Comparison of ENCODE assay signal across 8 mouse cellular contexts in genomic region chr4:40238483-40239408, GRCm38 (mm10). TPM values are rescaled to one million over a fixed set of nuclear protein-coding genes. Genes with fewer than 3 reads are reported as not detected.
DNase-seq lines count a peak whose midpoint lies in the region; ATAC-seq and TF ChIP-seq lines count a peak whose summit lies in the region.

No protein-coding gene starts in this region.

- 1% methylated on average over 17 of the region's 17 CpGs for WGBS in forebrain, embryonic 15.5 days
- 2% methylated on average over 17 of the region's 17 CpGs for WGBS in hindbrain, embryonic 11.5 days
- under 1% methylated on average over 17 of the region's 17 CpGs for whole genome bisulfite sequencing in limb, embryonic 14.5 days
- 3% methylated on average over 17 of the region's 17 CpGs for WGBS in midbrain, embryonic 14.5 days

- 0 out of 2 replicates have a peak overlapping the region, but pooled peaks have one; percentile 25 for H3K9ac ChIP-seq in forebrain, embryonic 15.5 days (replicated peaks)
- H3K9ac ChIP-seq in hindbrain, embryonic 11.5 days (ENCODE audit: low read depth, low read length) = peak overlapping the region; percentile 1; the same call in 1 of the 2 replicates
- H3K9ac ChIP-seq in limb, embryonic 14.5 days (ENCODE audit: low read depth, low read length, severe bottlenecking) = peak overlapping the region; percentile 58
- H3K9ac ChIP-seq in midbrain, embryonic 14.5 days (replicated peaks; ENCODE audit: low read length) = peak overlapping the region; percentile 39; the same call in 1 of the 2 replicates

- H3K4me3 ChIP-seq in forebrain, embryonic 15.5 days = peak overlapping the region; percentile 50
- peak overlapping the region; percentile 46 for H3K4me3 ChIP-seq in hindbrain, embryonic 11.5 days (ENCODE audit: low read depth, low read length)
- H3K4me3 ChIP-seq in limb, embryonic 14.5 days (replicated peaks; ENCODE audit: low read length) = peak overlapping the region; percentile 53
- peak overlapping the region; percentile 39 for H3K4me3 ChIP-seq in midbrain, embryonic 14.5 days (replicated peaks; ENCODE audit: low read depth, low read length)

- H3K27ac ChIP-seq in forebrain, embryonic 15.5 days (replicated peaks) = no peak overlapping the region
- H3K27ac ChIP-seq in hindbrain, embryonic 11.5 days (ENCODE audit: low read depth, low read length) = no peak overlapping the region
- H3K27ac ChIP-seq in limb, embryonic 14.5 days (replicated peaks; ENCODE audit: low read depth, low read length) = no peak overlapping the region; the same call in 1 of the 2 replicates
- no peak overlapping the region for H3K27ac ChIP-seq in midbrain, embryonic 14.5 days (replicated peaks; ENCODE audit: low read depth, low read length)

- peak overlapping the region; percentile 86 for H3K4me2 ChIP-seq in forebrain, embryonic 15.5 days (replicated peaks)
- peak overlapping the region; percentile 78 for H3K4me2 ChIP-seq in hindbrain, embryonic 11.5 days (replicated peaks; ENCODE audit: low read depth, low read length)
- H3K4me2 ChIP-seq in limb, embryonic 14.5 days (replicated peaks; ENCODE audit: low read depth, low read length, severe bottlenecking) = peak overlapping the region; percentile 79
- H3K4me2 ChIP-seq in midbrain, embryonic 14.5 days (ENCODE audit: low read length) = peak overlapping the region; percentile 77

- H3K27me3 ChIP-seq in forebrain, embryonic 15.5 days = no peaks in the 10 kb centered on the region
- H3K27me3 ChIP-seq in hindbrain, embryonic 11.5 days (ENCODE audit: control insufficient read depth, insufficient read depth, low read length) = no peaks in the 10 kb centered on the region
- no peaks in the 10 kb centered on the region for H3K27me3 ChIP-seq in limb, embryonic 14.5 days (ENCODE audit: control insufficient read depth, insufficient read depth, low read length)
- H3K27me3 ChIP-seq in midbrain, embryonic 14.5 days (ENCODE audit: control insufficient read depth, insufficient read depth, low read length) = no peaks in the 10 kb centered on the region

- no peak for TF ChIP-seq POLR2A in limb, embryonic 14.5 days (IDR thresholded peaks at IDR 0.05; ENCODE audit: borderline replicate concordance, extremely low read depth, insufficient read depth, insufficient read length)

- DNase-seq in cerebellum, adult 11-12 months = peak; percentile 25
- DNase-seq in cerebellum, postnatal 4 days (ENCODE audit: low spot score in 2 of 2) = no peak
- DNase-seq in brain, adult 2 months (ENCODE audit: low read depth, low spot score) = peak; percentile 14
- DNase-seq in hindbrain, embryonic 11.5 days (ENCODE audit: low spot score) = peak; percentile 37
- peak; percentile 49 for DNase-seq in limb, embryonic 14.5 days (ENCODE audit: low spot score)
- peak; percentile 41 for DNase-seq in midbrain, embryonic 14.5 days
- peak; percentile 76 for DNase-seq in testis, postnatal 10 days (ENCODE audit: low spot score)

- no peaks in the 10 kb centered on the region for H3K9me3 ChIP-seq in forebrain, embryonic 15.5 days
- no peaks in the 10 kb centered on the region for H3K9me3 ChIP-seq in hindbrain, embryonic 11.5 days (ENCODE audit: control insufficient read depth, low read length)
- H3K9me3 ChIP-seq in limb, embryonic 14.5 days (ENCODE audit: control insufficient read depth, low read length) = no peaks in the 10 kb centered on the region
- H3K9me3 ChIP-seq in midbrain, embryonic 14.5 days (ENCODE audit: control insufficient read depth, low read length) = no peaks in the 10 kb centered on the region

- ATAC-seq in forebrain, embryonic 15.5 days (replicated peaks) = peak; percentile 61
- ATAC-seq in hindbrain, embryonic 11.5 days (ENCODE audit: low FRiP score) = peak; percentile 65; the same call in 1 of the 2 replicates
- ATAC-seq in limb, embryonic 14.5 days (ENCODE audit: low FRiP score, low read depth) = peak; percentile 63; the same call in 1 of the 2 replicates
- no peak for ATAC-seq in midbrain, embryonic 14.5 days (ENCODE audit: low FRiP score, low TSS enrichment)

- peaks cover 13% of the 10 kb centered on the region for H3K4me1 ChIP-seq in forebrain, embryonic 15.5 days
- H3K4me1 ChIP-seq in hindbrain, embryonic 11.5 days (replicated peaks; ENCODE audit: control insufficient read depth, insufficient read depth, low read length) = no peaks in the 10 kb centered on the region
- no peaks in the 10 kb centered on the region; the same call in 1 of the 2 replicates for H3K4me1 ChIP-seq in limb, embryonic 14.5 days (ENCODE audit: control insufficient read depth, insufficient read depth, low read length)
- H3K4me1 ChIP-seq in midbrain, embryonic 14.5 days (ENCODE audit: control insufficient read depth, insufficient read depth, low read length) = 0 out of 2 replicates have a peak, but pooled peaks cover 6% of the 10 kb centered on the region

- H3K36me3 ChIP-seq in forebrain, embryonic 15.5 days = no peaks in the 10 kb centered on the region
- no peaks in the 10 kb centered on the region for H3K36me3 ChIP-seq in hindbrain, embryonic 11.5 days (ENCODE audit: control insufficient read depth, insufficient read depth, low read length)
- no peaks in the 10 kb centered on the region; the same call in 1 of the 2 replicates for H3K36me3 ChIP-seq in limb, embryonic 14.5 days (ENCODE audit: control insufficient read depth, insufficient read depth, low read length)
- H3K36me3 ChIP-seq in midbrain, embryonic 14.5 days (ENCODE audit: control insufficient read depth, insufficient read depth, low read length) = no peaks in the 10 kb centered on the region

RNA-seq across cellular contexts. Expression of gene Ddx58, which starts 0.9 kb away (rescaled TPM):
- polyA plus RNA-seq in forebrain, embryonic 15.5 days (2015; fragmentation: Nextera tagmentation; extraction: Ambion mirVana) = 2.7 and 3.2 TPM in 2 replicates
- polyA plus RNA-seq in hindbrain, embryonic 11.5 days (2014; fragmentation: Nextera tagmentation; extraction: Ambion mirVana) = 3.3 and 5.7 TPM in 2 replicates
- 10.3 TPM in 2 replicates for polyA plus RNA-seq in limb, embryonic 14.5 days (2012; rRNA removed)
- polyA plus RNA-seq in limb, embryonic 14.5 days (2014; fragmentation: Nextera tagmentation; extraction: Ambion mirVana) = 10.7 and 11.0 TPM in 2 replicates
- polyA plus RNA-seq in midbrain, embryonic 14.5 days (2014; fragmentation: Nextera tagmentation; extraction: Ambion mirVana) = 1.9 and 3.7 TPM in 2 replicates

RNA-seq across cellular contexts. Expression of gene Smim27, which starts 30.6 kb away (rescaled TPM):
- polyA plus RNA-seq in forebrain, embryonic 15.5 days (2015; fragmentation: Nextera tagmentation; extraction: Ambion mirVana) = 16.9 and 17.9 TPM in 2 replicates
- 20.7 and 25.8 TPM in 2 replicates for polyA plus RNA-seq in hindbrain, embryonic 11.5 days (2014; fragmentation: Nextera tagmentation; extraction: Ambion mirVana)
- 10.5 and 12.0 TPM in 2 replicates for polyA plus RNA-seq in limb, embryonic 14.5 days (2012; rRNA removed)
- polyA plus RNA-seq in limb, embryonic 14.5 days (2014; fragmentation: Nextera tagmentation; extraction: Ambion mirVana) = 36.4 and 42.7 TPM in 2 replicates
- polyA plus RNA-seq in midbrain, embryonic 14.5 days (2014; fragmentation: Nextera tagmentation; extraction: Ambion mirVana) = 9.7 and 15.9 TPM in 2 replicates

RNA-seq across cellular contexts. Expression of gene Topors, which starts 30.9 kb away (rescaled TPM):
- polyA plus RNA-seq in forebrain, embryonic 15.5 days (2015; fragmentation: Nextera tagmentation; extraction: Ambion mirVana) = 40.7 and 41.5 TPM in 2 replicates
- polyA plus RNA-seq in hindbrain, embryonic 11.5 days (2014; fragmentation: Nextera tagmentation; extraction: Ambion mirVana) = 49.9 and 50.7 TPM in 2 replicates
- 16.3 and 20.2 TPM in 2 replicates for polyA plus RNA-seq in limb, embryonic 14.5 days (2012; rRNA removed)
- 43.4 and 48.0 TPM in 2 replicates for polyA plus RNA-seq in limb, embryonic 14.5 days (2014; fragmentation: Nextera tagmentation; extraction: Ambion mirVana)
- polyA plus RNA-seq in midbrain, embryonic 14.5 days (2014; fragmentation: Nextera tagmentation; extraction: Ambion mirVana) = 24.3 and 36.2 TPM in 2 replicates

RNA-seq across cellular contexts. Expression of gene Ndufb6, which starts 40.5 kb away (rescaled TPM):
- polyA plus RNA-seq in forebrain, embryonic 15.5 days (2015; fragmentation: Nextera tagmentation; extraction: Ambion mirVana) = 286 and 305 TPM in 2 replicates
- 285 and 288 TPM in 2 replicates for polyA plus RNA-seq in hindbrain, embryonic 11.5 days (2014; fragmentation: Nextera tagmentation; extraction: Ambion mirVana)
- 117 and 134 TPM in 2 replicates for polyA plus RNA-seq in limb, embryonic 14.5 days (2012; rRNA removed)
- 270 and 287 TPM in 2 replicates for polyA plus RNA-seq in limb, embryonic 14.5 days (2014; fragmentation: Nextera tagmentation; extraction: Ambion mirVana)
- 271 and 339 TPM in 2 replicates for polyA plus RNA-seq in midbrain, embryonic 14.5 days (2014; fragmentation: Nextera tagmentation; extraction: Ambion mirVana)

Comparison
In these comparisons a context has a peak if more than half of its experiments do, and no peak if none do; other contexts are left out.
1. DNase-seq: peak in cerebellum, adult 11-12 months (single experiment), brain, adult 2 months (single experiment), hindbrain, embryonic 11.5 days (single experiment), limb, embryonic 14.5 days (single experiment), midbrain, embryonic 14.5 days (single experiment) and testis, postnatal 10 days (single experiment); none in cerebellum, postnatal 4 days (0 of 2).
2. H3K9ac ChIP-seq: peak in every context shown above with its lines; median percentile 58 in limb, embryonic 14.5 days; 39 in midbrain, embryonic 14.5 days; 25 in forebrain, embryonic 15.5 days; 1 in hindbrain, embryonic 11.5 days.
3. Peak in every context shown above with its lines, with median percentiles within 50 percentile points of each other: H3K4me2 ChIP-seq and H3K4me3 ChIP-seq.